Mouse (Mus musculus): ENCODE measurements around the gene Decr2. TPM values are rescaled to one million over a fixed set of nuclear protein-coding genes. Genes with fewer than 3 reads are reported as not detected.

Decr2 gene
- 15.7 and 24.9 TPM in 2 replicates for polyA plus RNA-seq (2012; rRNA removed; ENCODE audit: low replicate concordance)

GRCm38 (mm10) chr17:26089905-26090632 is at the start of gene Decr2:
Decr2 (minus strand) TSS chr17:26090337.

GRCm38 (mm10) chr17:26138239-26138836 is 48.2 kb upstream of the Decr2 start, which contains the start of gene Axin1:
Axin1 (plus strand) TSS chr17:26138688.

GRCm38 (mm10) chr17:26123267-26123684 is 33.1 kb upstream of the Decr2 start, which contains the start of gene Mrpl28:
Mrpl28 (plus strand) TSS chr17:26123500.

GRCm38 (mm10) chr17:26113181-26113948 is 23.2 kb upstream of the Decr2 start, which contains the start of gene Tmem8:
Tmem8 (plus strand) TSS chr17:26113299.

GRCm38 (mm10) chr17:26095121-26095740 is 5.1 kb upstream of the Decr2 start, which contains the start of gene Nme4:
Nme4 (minus strand) TSS chr17:26095602.

GRCm38 (mm10) chr17:26068831-26069739 is 21.1 kb downstream of the Decr2 start, which contains the start of gene Rab11fip3:
Rab11fip3 (minus strand) TSS chr17:26069555.

Other genes with a start within 250 kb of the Decr2 start
- 63.0 and 78.8 TPM in 2 replicates for gene Gm20683, start 248.6 kb downstream of the Decr2 start, polyA plus RNA-seq (2012; rRNA removed; ENCODE audit: low replicate concordance)
- gene Rhot2, start 245.5 kb downstream of the Decr2 start, polyA plus RNA-seq (2012; rRNA removed; ENCODE audit: low replicate concordance) = 85.6 and 87.3 TPM in 2 replicates
- gene Wdr90, start 228.8 kb downstream of the Decr2 start, polyA plus RNA-seq (2012; rRNA removed; ENCODE audit: low replicate concordance) = 34.5 and 41.1 TPM in 2 replicates
- gene Mcrip2, start 221.6 kb downstream of the Decr2 start, polyA plus RNA-seq (2012; rRNA removed; ENCODE audit: low replicate concordance) = 102 and 244 TPM in 2 replicates
- gene Mettl26, start 215.3 kb downstream of the Decr2 start, polyA plus RNA-seq (2012; rRNA removed; ENCODE audit: low replicate concordance) = 71.6 and 142 TPM in 2 replicates
- 0.98 and 1.3 TPM in 2 replicates for gene Wfikkn1, start 209.5 kb downstream of the Decr2 start, polyA plus RNA-seq (2012; rRNA removed; ENCODE audit: low replicate concordance)
- 36.1 and 46.6 TPM in 2 replicates for gene Rab40c, start 170.6 kb downstream of the Decr2 start, polyA plus RNA-seq (2012; rRNA removed; ENCODE audit: low replicate concordance)
- 132 and 209 TPM in 2 replicates for gene Pigq, start 145.4 kb downstream of the Decr2 start, polyA plus RNA-seq (2012; rRNA removed; ENCODE audit: low replicate concordance)
- gene Nhlrc4, start 145.4 kb downstream of the Decr2 start, polyA plus RNA-seq (2012; rRNA removed; ENCODE audit: low replicate concordance) = not detected in 2 replicates
- 0.05 TPM in 1 of 2 replicates, not detected in the other for gene A930017K11Rik, start 137.8 kb downstream of the Decr2 start, polyA plus RNA-seq (2012; rRNA removed; ENCODE audit: low replicate concordance)
- gene Capn15, start 104.5 kb downstream of the Decr2 start, polyA plus RNA-seq (2012; rRNA removed; ENCODE audit: low replicate concordance) = 36.5 and 53.9 TPM in 2 replicates
- 27.5 and 39.5 TPM in 2 replicates for gene Rab11fip3, start 20.8 kb downstream of the Decr2 start, polyA plus RNA-seq (2012; rRNA removed; ENCODE audit: low replicate concordance)
- 19.1 and 19.2 TPM in 2 replicates for gene Nme4, start 5.3 kb upstream of the Decr2 start, polyA plus RNA-seq (2012; rRNA removed; ENCODE audit: low replicate concordance)
- gene Tmem8, start 23.0 kb upstream of the Decr2 start, polyA plus RNA-seq (2012; rRNA removed; ENCODE audit: low replicate concordance) = 45.9 and 49.6 TPM in 2 replicates
- 61.5 and 62.7 TPM in 2 replicates for gene Mrpl28, start 33.2 kb upstream of the Decr2 start, polyA plus RNA-seq (2012; rRNA removed; ENCODE audit: low replicate concordance)
- gene Axin1, start 48.4 kb upstream of the Decr2 start, polyA plus RNA-seq (2012; rRNA removed; ENCODE audit: low replicate concordance) = 16.8 and 17.2 TPM in 2 replicates
- 0.37 TPM in 1 of 2 replicates, not detected in the other for gene Pdia2, start 108.8 kb upstream of the Decr2 start, polyA plus RNA-seq (2012; rRNA removed; ENCODE audit: low replicate concordance)
- 16.1 and 22.3 TPM in 2 replicates for gene Rgs11, start 112.6 kb upstream of the Decr2 start, polyA plus RNA-seq (2012; rRNA removed; ENCODE audit: low replicate concordance)
- gene Arhgdig, start 117.4 kb upstream of the Decr2 start, polyA plus RNA-seq (2012; rRNA removed; ENCODE audit: low replicate concordance) = 0.41 and 1.6 TPM in 2 replicates
- 72.7 and 103 TPM in 2 replicates for gene Fam234a, start 153.9 kb upstream of the Decr2 start, polyA plus RNA-seq (2012; rRNA removed; ENCODE audit: low replicate concordance)
- 17.6 and 23.1 TPM in 2 replicates for gene Luc7l, start 162.6 kb upstream of the Decr2 start, polyA plus RNA-seq (2012; rRNA removed; ENCODE audit: low replicate concordance)

Measured in mammary gland, adult 2 months (tissue).